Mouse (Mus musculus) E14TG2a.4 (cell line): ENCODE results near the gene Sorbs2.

ENCODE experiments used
- H3K27me3 ChIP-seq: 2 replicates; pipeline ENCODE4 v1.6.1; 2014; ENCODE audit warnings: low read length, control low read depth; ENCODE audit not compliant: insufficient read depth
- H3K36me3 ChIP-seq: 2 replicates; pipeline ENCODE4 v1.6.1; 2014; ENCODE audit warnings: low read length, control low read depth; ENCODE audit not compliant: insufficient read depth
- H3K4me1 ChIP-seq: replicated peaks from 2 replicates; pipeline ENCODE4 v1.6.1; 2014; ENCODE audit warnings: low read depth, low read length, control low read depth
- H3K4me3 ChIP-seq: replicated peaks from 2 replicates; pipeline ENCODE4 v1.5.1; 2014; ENCODE audit warnings: mild to moderate bottlenecking, low read length
- H3K9me3 ChIP-seq: 2 replicates; pipeline ENCODE4 v1.6.1; 2014; ENCODE audit warnings: low read length, control low read depth
- CTCF ChIP-seq: conservative IDR thresholded peaks from 2 replicates; pipeline ENCODE4 v1.5.1; 2014; ENCODE audit warnings: low read length
- NANOG ChIP-seq: IDR thresholded peaks from 2 replicates; pipeline ENCODE4 v1.6.1; 2014; ENCODE audit warnings: borderline replicate concordance, low read length, mixed read lengths
- POU5F1 ChIP-seq: IDR thresholded peaks from 2 replicates; pipeline ENCODE4 v1.6.1; 2014; ENCODE audit warnings: low read length, borderline replicate concordance

The Sorbs2 gene

DNA sequence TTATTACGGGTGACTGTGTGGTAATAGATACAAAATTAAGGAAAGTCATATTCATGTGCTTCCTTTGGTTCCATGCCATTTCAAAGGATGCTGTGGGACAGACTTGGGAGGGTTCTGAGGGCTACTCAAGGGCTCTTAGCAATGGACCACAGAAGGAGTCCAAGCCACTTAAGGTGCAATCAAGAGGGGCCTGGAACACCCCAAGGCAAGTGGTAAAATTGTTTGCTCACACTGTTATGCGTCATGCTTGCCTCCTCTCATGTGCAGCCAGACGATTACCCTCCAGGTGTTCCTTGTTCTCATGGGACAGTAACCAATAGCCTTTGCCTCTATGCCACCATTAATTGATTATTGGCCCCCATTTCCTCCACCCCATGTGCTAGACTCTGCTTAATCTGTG lies 216.6 kb downstream of the Sorbs2 start:
- H3K9me3 ChIP-seq, result no peaks in the 10 kb centered on the region
- no peaks in the 10 kb centered on the region for H3K36me3 ChIP-seq
- TF ChIP-seq NANOG (no peak), POU5F1 (no peak; the same call in 1 of the 2 replicates), CTCF (no peak)
- no peaks in the 10 kb centered on the region for H3K27me3 ChIP-seq
- no peak overlapping the region for H3K4me3 ChIP-seq
- no peaks in the 10 kb centered on the region for H3K4me1 ChIP-seq

DNA sequence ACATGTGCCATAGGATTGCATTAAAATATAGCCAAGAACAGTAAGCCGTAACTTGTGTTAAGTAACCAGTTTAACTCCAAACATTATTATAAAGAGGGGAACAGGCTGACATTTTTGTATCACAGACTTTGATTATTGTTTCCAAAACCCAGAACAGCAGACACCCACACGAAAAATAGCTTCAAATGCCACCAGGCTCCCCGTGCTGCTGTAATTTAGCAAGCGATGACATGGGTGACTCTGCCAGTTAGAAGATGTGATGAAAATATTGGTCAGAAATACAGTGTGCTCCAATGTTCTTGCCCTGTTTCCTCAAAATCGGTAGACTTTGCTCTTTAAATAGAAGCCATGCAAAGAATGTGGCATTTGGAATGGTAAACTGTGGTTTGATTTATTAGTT lies 217.7 kb downstream of the Sorbs2 start:
- Histone ChIP-seq H3K4me1 (no peaks in the 10 kb centered on the region), H3K36me3 (no peaks in the 10 kb centered on the region), H3K4me3 (no peak overlapping the region), H3K27me3 (no peaks in the 10 kb centered on the region), H3K9me3 (no peaks in the 10 kb centered on the region)
- TF ChIP-seq CTCF, result no peak
- no peak for TF ChIP-seq NANOG
- no peak for TF ChIP-seq POU5F1

- no peak overlapping the region for H3K4me3 ChIP-seq
- H3K4me1 ChIP-seq, result no peaks in the 10 kb centered on the region
- no peaks in the 10 kb centered on the region for H3K9me3 ChIP-seq
- TF ChIP-seq NANOG (no peak), POU5F1 (no peak), CTCF (no peak)
- no peaks in the 10 kb centered on the region for H3K27me3 ChIP-seq
- no peaks in the 10 kb centered on the region for H3K36me3 ChIP-seq
Measured at GRCm38 (mm10) chr8:45729850-45730382, 222.3 kb downstream of the Sorbs2 start.

- H3K9me3 ChIP-seq, result no peaks in the 10 kb centered on the region
- TF ChIP-seq NANOG (no peak), POU5F1 (no peak), CTCF (no peak)
- no peaks in the 10 kb centered on the region for H3K4me1 ChIP-seq
- no peak overlapping the region for H3K4me3 ChIP-seq
- H3K36me3 ChIP-seq, result no peaks in the 10 kb centered on the region
- H3K27me3 ChIP-seq, result no peaks in the 10 kb centered on the region
Measured at GRCm38 (mm10) chr8:45730795-45731194, 223.2 kb downstream of the Sorbs2 start.

DNA sequence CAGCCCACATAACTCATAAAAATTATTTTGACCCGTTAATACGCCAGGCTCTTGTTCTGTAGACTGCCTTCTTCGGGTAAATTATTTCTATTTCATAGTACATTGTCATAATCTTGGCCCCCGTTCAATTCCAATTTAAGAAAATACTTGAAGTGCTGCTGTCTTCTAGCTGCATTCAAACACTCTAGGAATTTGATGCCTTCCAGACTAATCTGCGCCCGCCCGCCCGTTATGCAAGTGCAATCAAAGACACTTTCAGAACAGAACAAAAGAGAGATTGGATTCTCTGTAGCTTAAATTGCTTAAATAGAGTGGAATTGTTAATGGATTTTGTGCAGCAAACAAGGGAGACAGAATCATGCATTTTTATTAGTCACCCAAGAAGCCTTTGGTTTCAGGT lies 226.5 kb downstream of the Sorbs2 start:
- H3K36me3 ChIP-seq, result no peaks in the 10 kb centered on the region
- H3K4me3 ChIP-seq, result no peak overlapping the region
- H3K27me3 ChIP-seq, result no peaks in the 10 kb centered on the region
- H3K9me3 ChIP-seq, result no peaks in the 10 kb centered on the region
- no peaks in the 10 kb centered on the region for H3K4me1 ChIP-seq
- TF ChIP-seq CTCF (no peak), NANOG (no peak), POU5F1 (no peak)

DNA sequence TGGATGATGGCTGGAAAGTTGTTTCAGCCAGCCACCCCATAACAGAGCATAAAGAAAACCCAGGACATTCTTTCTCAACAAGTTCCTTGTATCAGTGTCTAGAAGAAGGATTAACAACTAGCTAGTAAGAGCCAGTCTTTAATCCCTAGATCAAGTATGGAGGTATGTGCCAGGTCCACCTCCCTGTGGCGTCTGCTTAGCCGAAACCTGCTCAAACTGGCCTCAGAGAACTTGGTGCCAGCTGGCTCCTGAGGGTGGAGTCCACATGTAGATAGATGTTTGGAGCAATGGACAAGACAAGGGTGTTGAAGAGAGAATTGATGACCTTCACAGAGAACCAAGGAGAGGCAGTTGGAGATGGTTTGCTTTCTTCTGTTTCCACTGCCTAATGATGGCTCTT lies 229.7 kb downstream of the Sorbs2 start:
- Histone ChIP-seq H3K36me3 (no peaks in the 10 kb centered on the region), H3K4me3 (no peak overlapping the region), H3K27me3 (no peaks in the 10 kb centered on the region), H3K9me3 (no peaks in the 10 kb centered on the region), H3K4me1 (no peaks in the 10 kb centered on the region)
- TF ChIP-seq CTCF (no peak), NANOG (no peak), POU5F1 (no peak)

GRCm38 (mm10) chr8:45743326-45743725 lies 235.7 kb downstream of the Sorbs2 start:
- Histone ChIP-seq H3K4me3 (no peak overlapping the region), H3K27me3 (no peaks in the 10 kb centered on the region), H3K4me1 (no peaks in the 10 kb centered on the region), H3K9me3 (no peaks in the 10 kb centered on the region), H3K36me3 (no peaks in the 10 kb centered on the region)
- TF ChIP-seq POU5F1, result no peak
- TF ChIP-seq NANOG, result no peak
- no peak for TF ChIP-seq CTCF

- TF ChIP-seq CTCF (no peak), POU5F1 (no peak), NANOG (no peak)
- Histone ChIP-seq H3K9me3 (no peaks in the 10 kb centered on the region), H3K27me3 (no peaks in the 10 kb centered on the region), H3K4me1 (no peaks in the 10 kb centered on the region), H3K4me3 (no peak overlapping the region), H3K36me3 (no peaks in the 10 kb centered on the region)
Measured at GRCm38 (mm10) chr8:45743739-45744138, 236.2 kb downstream of the Sorbs2 start.
